Mouse (Mus musculus) gastrocnemius, postnatal 4 days (tissue): ENCODE measurements around the gene Gm44790. TPM values are rescaled to one million over a fixed set of nuclear protein-coding genes. Genes with fewer than 3 reads are reported as not detected.
A peak's percentile ranks its signal among the peaks of the same experiment; 100 is the strongest.
"Not testable (repeated sequence)": the region's sequence is repeated elsewhere in the genome, so short reads cannot be mapped to it uniquely, and the experiment has no call there.

ENCODE experiments used
- DNase-seq, 2 experiments: peaks; one replicate each; pipeline ENCODE4 v3.0.0; 2021 to 2022; ENCODE audit warnings: low spot score in 2 of 2, mixed read lengths in 2 of 2
- long read RNA-seq, 2 experiments: library from polyadenylated mRNA; stranded (forward); transcript quantifications; one replicate each; pipeline ENCODE4 v2.0.0; 2021
- total RNA-seq, 2 experiments: library from RNA; stranded (reverse); gene quantifications; 2 replicates each; pipeline ENCODE4 v1.2.3; 2021

The Gm44790 gene
- not detected for total RNA-seq
- long read RNA-seq, experiment 1, partial matches to known transcripts = 0 of 6 reads
- long read RNA-seq, experiment 1, other reads (novel, unspliced or antisense) = 6 of 6 reads
- long read RNA-seq, experiment 2 = 0 reads

DNA sequence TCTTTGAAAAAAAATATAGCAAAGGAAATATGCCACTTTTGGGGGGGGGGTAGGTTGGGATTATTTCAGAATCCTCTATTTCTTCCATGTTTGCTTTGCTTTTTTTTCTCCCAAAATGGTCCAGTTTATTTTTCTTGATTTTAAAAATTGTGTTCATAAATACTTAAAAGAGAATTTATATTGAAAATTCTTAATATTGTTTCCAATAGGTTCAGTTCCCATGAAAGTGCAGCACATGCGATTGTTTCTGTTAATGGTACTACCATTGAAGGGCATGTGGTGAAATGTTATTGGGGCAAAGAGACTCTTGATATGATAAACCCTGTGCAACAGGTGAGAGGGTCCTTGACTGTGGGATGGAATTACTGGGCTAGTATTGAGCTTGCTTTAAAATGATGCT is at the start of gene Gm44790:
Gene Gm44790 (plus strand): TSS at position 301 of the 400 bp plus-strand sequence.
- no peak for DNase-seq

DNA sequence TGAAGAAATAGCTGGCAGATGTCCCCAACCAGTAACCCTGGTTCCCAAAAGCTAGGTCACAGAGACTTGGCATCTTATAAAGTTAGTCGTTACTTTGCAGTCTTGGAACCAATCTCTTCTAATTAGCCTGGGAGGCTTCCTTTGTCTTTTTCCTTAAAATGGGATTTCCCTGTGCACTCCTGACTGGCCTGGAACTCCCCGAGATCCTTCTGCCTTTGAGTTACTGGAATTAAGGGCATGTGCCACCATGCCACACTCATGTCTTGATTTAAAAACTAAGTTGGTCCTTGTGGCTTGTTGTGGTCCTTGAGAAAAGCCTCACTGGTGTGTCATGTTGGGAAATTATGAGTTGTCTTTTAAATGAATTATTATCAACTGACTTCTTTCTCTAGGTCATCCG is 48.1 kb upstream of the Gm44790 start:
- DNase-seq = no peak

DNA sequence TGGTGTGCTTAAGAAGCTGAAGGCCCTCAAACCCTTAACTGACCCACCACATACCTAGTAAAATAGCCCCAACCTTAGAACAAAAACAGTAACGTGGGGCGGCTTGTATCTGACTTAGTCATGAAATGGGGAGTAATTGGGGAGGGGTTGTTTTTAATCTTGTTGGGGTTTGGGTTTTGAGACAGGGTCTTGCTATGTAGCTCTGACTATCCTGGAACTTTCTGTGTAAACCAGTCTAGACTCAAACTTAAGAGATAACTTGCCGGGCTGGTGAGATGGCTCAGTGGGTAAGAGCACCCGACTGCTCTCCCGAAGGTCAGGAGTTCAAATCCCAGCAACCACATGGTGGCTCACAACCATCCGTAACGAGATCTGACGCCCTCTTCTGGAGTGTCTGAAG is 46.3 kb upstream of the Gm44790 start:
- DNase-seq = not testable (repeated sequence)

DNA sequence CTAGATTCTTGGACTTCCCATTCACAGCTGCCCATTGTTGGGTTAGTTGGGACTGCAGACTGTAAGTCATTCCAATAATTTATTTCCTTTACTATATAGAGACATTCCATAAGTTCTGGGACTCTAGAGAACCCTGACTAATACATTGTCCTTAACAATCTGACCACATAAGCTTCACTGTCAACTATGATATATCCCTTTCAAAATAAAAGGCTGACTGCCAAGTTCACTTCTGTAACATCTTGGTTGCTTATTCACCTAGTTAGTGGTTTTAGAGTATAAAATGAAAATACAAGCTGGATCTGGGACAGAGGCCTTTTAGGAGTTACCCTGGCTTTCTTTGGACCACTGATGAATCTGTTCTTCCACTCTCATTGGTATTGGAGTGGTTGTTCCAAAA is 43.9 kb upstream of the Gm44790 start:
- DNase-seq = no peak

DNA sequence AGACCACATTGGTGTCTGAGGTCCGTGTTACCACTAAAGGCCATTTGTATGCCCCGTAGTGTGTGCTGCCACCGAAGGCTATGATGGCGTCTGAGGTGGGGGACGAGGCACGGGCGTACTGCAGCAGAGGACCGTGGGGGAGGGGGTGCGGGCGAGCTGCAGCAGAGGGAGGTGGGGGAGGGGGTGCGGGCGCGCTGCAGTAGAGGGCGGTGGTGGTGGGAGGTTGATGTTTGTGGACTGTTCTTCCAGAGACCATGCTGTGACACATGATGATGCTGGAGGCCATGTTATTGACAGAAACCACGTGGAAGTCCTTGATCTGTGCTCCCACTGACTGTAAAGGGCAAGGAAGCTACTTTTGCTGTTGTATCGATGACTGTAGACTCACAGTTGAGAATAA is 43.1 kb upstream of the Gm44790 start:
- DNase-seq = no peak

DNA sequence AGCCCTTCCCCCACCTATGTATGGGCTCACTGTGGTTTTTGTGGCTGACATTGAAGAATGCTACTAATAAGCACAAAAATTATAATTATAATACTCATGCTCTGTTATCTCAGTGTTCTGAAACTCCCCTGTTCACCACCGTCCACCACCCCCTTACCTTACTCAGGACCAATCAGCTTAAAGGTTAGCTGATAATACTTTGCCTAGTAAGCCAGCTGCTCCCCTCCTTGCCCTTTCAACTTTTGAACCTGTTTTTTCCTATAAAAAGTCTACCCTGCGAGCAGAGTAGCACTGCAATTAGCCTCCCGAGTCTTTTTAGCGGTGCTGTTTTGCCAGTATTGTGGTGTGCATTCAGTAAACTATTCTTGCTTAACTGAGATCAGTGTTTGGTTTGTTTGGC is 41.8 kb upstream of the Gm44790 start:
- DNase-seq = no peak

DNA sequence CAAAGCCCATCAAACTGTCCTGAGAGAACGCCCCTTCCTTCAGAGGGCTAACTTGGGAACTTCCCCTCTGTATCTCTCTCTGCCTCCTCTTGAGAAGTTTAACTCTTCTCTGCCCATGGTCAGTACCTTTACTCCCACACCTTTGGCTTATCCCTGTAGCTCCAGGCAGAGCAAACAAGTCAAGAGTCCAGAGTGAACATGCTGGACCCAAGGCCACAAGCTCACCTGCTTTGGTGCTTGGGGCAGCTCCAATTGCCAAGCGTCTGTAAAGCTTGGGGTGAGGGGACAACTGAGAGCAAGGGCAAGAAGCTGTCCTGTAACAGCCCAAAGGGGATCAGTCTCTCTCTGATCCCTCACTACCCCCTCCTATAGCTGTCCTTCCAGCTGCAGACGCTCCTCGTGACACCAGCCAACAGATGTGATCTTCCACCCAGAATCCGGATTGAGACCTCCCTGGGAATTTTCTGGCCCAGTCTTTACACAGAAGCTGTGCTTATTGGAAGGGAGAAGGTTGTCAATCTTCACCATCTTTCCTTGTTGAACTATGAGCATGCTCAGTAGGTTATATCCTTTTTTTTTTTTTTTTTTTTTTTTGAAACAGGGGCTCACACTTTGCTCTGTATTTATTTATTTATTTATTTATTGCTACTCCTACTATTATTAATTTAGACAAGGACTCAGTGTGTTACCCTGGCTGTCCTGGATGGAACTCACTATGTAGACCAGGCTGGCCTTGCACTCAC is 40.9 kb upstream of the Gm44790 start:
- no peak for DNase-seq

DNA sequence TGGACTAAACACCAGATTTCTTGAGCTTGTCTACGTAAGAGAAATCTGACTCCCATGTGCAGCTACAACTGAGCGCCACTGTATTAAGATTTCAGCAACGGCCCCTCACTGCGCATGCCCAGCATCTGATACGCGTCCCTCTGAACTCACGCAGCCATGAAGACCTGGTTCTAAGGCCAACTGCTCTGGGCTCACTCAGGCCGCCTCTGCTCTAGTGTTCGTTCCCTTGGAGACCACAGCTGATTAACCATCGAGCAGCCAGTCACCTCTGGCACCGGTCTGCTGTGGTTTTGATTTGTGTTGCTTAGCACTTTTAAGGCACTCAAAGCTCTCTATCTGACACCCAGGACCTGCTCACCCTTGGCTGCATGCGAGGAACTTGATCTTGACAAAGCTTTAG is 39.1 kb upstream of the Gm44790 start:
- DNase-seq = no peak

DNA sequence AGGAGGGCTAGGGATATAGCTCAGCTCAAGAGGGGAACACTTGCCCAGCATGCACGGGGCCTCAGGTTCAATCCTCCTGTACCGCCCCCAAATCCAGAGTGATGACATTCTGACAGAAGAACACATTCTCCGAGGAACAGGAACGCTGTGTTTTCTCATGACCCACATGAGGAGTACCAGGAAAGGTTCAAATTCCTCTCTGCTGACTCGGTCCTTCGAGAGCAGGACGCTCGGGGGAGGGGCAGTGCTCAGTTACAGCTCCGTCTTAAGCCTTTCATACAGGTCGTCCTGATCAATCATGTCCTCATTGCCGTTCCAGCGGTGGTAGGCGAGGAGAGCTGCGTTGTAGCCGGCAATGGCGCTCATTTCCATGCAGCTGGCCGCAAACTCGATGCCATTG is 38.0 kb upstream of the Gm44790 start:
- DNase-seq = no peak

DNA sequence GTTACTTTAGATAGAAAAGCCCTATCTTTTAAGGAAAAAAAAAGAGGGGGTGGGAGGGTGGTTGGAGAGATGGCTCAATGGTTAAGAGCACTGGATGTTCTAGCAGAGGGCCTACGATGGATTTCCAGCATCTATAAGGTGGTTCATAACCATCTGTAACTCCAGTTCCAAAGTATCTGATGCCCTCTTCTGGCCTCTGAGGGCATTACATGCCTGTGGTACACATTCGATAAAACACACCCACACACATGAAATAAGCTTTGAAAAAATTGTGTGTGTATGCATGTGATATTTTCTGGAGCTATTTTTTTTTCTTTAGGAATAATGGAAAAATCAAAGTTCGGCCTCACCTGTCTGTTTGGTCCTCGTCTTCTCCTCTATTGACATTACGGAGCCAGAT is 35.1 kb upstream of the Gm44790 start:
- DNase-seq = no peak

DNA sequence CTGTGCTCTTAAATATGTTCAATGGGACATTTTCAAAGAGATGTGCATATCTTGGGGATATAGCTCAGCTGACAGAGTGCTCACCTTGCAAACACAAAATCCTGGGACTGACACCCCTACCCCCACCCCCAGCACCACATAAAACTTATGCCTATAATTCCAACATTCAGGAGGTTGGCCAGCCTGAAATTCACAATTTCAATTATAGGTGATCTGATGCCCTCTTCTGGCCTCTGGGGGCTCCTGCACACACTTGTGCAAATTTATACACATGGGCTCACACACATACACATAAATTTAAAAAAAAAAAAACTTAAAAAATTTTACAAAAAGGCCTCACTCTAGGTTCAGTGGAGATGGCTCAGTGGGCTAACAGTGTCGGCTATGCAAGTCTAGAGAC is 33.3 kb upstream of the Gm44790 start:
- DNase-seq = no peak

DNA sequence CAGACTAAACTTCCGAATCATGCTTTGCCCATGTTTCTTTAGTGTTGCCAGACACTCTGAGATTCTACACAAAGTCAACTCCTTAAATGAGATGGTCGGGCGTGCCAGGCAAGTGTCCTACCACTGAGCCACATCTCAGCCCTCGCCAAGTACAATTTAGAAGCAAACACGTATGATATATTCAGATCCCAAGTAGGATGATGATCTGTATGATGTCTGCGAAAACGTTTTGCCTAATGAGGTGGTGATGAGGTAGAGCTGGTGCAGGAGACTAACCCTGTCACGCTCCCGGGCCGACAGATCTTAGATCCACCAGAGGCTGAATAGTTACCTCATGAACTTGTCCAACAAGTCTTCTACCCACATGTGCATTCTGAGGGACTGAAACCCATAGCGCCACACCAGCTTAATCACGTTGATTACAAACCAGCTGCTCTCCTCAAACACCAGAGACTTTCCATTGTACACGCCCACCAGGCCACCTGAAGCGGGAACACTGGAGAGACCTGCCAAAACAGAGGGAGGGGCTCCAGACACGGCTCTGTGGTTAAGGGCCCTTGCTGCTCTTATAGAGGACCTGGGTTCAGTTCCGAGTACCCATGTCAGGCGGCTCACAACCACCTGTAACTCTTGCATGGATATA is 32.3 kb upstream of the Gm44790 start:
- DNase-seq = no peak

DNA sequence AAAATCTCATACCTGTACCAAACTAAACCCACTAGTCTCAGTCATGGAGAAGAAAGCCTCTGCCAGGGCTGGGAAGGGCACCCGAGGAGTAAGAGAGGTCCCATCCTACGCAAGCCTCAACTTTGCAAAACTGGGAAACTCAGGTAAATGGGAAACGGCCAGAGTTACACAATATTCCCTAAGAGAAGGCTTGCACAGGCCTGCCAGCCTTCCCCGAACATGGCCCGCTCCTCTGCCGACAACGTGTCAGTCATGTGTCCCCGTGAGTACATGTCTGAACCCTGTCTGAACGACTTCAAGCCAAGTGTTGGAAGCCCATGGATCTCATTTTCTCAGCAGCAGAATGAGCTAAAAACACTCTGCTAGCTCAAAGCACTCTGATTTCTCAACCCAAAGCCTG is 31.4 kb upstream of the Gm44790 start:
- DNase-seq = no peak

DNA sequence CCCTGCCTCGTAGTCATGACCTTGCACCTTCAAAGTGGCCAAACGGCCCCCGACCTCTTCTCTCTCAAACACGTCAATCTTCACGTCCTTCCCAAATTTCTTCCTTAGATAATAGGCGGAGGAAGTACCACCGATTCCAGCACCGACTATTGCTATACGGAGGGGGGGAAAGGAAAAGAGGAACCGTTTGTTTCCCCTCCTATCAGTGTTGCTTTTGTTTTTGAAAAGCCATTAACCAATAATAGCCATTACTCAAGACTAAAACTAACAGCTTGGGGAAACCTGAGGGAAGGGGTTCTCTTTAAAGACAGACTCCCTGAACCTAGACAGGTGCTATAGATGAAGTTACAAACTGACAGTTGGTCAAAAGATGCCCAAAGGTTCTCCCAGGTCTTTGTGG is 30.5 kb upstream of the Gm44790 start:
- DNase-seq = no peak

DNA sequence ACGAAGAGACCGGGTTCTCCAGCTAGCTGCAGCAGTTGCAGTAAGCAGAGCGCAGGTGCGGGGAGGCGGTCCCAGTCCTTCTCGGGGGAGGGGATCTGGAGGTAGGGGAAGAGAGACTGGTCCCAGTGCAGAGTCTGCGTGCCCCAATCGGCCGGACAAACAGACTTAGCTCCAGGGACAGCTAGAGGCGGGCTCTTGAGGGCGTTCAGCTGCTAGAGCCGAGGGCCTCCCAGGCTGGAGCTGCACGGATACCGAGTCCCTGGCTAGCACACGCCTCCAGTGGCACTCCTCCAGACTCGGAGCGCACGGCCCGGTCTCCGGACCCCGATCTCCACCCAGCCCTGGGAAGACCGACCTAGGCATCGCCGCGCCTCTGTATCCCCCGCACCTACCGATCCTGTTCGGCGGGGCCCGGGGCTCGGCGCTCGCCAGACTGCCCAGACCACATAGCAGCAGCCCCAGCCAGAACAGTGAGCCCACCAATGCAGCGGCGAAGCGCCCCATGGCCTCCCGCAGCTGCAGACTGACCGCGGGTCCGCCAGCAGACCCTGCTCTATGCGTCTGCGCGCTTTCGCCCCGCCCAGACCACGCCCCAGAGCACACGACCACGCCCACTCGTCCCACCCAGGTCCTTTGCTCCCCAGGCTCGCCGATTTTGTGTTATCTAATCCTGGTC is 29.7 kb upstream of the Gm44790 start, which contains the start of gene Pcyox1:
Gene Pcyox1 (minus strand): TSS at position 574 of the 676 bp plus-strand sequence.
- DNase-seq = peak; percentile 82 to 89

DNA sequence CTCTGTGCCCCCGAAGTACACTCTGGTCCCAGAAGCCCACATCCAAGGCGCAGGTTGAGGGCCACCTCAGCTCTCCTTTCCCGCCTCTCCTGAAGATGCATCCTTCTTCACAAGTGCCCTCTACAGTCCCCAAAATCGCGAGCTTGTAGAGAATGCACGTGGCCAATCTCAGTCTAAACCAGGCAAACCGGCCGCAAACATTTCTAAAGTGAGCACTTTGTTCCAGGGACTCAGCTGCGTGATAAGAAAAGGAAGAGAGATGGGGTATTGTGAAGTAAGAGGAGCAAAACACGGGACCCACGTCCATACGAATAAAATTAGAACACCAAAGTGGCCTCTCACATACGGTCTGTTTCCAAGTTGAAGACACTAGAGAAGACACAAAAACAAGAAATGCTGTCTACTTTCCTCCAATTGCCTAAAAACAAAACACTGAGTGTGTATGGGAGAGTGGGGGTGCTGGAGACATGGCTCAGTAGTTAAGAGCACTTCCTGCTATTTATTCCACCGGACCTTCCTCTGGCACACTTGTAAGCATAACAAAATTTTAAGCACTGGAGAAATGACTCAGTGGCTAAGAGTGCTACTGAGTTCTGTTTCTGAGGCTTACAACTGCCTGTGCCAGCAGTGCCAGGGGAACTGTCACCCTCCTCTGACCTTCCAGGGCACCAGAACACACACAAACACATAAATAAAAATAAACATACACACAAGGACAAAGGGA is 29.0 kb upstream of the Gm44790 start:
- DNase-seq = no peak

DNA sequence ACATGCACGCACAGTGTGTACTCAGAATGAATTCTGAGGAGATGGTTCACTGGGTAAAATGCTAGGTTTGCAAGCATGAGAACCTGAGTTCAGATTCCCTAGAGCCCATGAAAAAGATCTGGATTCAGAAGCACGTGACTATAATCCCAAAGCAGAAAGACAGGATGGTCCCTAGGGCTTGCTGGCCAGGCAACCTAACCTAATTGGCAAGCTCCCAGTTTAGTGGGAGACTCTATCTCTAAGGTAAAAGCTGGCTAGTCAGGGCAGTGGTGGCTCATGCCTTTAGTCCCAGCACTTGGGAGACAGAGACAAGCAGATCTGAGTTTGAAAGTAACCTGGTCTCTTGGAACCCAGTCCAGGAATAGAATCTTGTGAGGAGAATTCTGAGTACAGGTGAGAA is 27.5 kb upstream of the Gm44790 start:
- DNase-seq = no peak

DNA sequence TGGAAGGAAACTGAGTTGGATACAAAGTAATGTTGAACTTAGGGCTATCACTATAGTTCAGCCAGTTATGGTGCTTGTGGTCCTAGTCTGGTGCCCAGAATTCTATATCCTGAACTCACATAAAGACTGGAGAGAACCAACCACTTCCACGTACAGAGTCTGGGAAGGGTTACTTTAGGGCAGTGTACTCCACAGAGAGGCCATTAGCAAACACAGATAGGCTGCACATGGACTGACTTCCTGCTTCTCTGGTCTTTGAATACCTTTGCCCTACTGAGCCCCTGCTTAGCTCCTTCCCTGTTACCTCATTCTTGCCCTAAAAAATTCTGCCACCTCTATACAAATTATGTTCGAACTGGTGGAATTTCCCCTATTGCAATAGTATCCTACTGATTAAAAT is 26.5 kb upstream of the Gm44790 start:
- no peak for DNase-seq

DNA sequence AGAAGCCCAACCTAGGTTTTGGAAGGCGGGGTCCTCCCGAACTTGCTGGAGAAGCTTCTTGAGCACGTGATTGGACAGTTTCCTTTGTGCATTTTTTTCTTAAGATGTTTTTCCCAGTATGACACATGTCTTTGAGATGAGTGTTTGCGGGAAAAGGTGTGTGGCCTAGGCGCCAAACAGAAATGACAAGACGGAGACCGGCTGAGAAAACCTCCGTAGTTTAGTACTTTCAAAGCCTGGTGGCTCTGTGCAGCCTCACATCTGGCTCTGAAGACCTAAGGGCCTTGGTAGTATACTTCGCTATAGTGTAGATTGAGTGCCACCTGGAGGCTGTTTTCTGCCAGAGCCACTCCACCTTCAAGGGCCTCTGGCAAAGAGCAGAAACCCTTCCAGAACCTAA is 25.5 kb upstream of the Gm44790 start:
- peak; percentile 30 to 57 for DNase-seq

DNA sequence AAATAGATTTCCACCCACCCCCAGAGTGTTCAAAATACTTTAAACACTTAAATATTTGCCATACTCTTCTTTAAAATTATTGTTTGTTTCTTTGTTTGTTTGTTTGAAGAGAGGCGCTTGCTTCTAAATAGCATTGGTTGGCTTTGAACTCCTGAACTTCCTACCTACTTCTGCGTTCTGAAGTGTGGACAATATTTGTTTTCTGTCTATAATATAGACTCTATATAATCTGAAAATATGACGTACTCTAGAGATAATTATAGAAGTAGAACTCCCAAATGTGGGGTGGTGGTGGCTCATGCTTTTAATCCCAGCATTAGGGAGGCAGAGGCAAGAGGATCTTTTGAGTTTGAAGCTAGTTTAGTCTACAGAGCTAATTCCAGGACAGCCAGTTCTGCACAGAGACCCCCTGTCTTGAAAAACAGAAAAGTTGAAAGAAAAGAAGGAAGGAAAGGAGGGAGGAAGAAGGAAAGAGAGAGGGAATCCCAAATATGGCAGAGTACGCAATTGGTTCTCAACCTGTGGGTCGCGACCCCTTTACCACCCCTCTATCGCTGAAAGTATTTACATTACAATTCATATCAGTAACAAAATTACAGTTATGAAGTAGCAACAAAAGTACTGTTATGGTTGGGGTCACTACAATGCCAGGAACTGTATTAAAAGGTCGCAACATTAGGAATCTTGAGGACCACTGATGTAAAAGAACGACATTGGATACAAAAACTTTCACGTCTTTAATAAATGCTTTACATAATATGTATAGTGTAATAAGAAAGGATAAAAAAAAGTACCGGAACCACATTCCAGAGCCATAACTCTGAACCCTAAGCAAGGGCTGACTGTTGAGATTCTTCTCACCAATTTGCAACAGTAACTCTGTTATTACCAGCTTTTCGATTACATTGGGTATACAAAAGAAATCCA is 23.5 kb upstream of the Gm44790 start:
- no peak for DNase-seq
